Mouse (Mus musculus) liver, postnatal 0 days (tissue): ENCODE results near the gene Bcat2. TPM values are rescaled to one million over a fixed set of nuclear protein-coding genes. Genes with fewer than 3 reads are reported as not detected.
A peak's percentile ranks its signal among the peaks of the same experiment; 100 is the strongest.

Experiments used
- ATAC-seq: fragments of 200-750 bp; cut with Nextera tagmentation; 2 replicates; pipeline ENCODE4 v1.8.0; 2017; ENCODE audit warnings: mild to moderate bottlenecking, moderate library complexity
- DNase-seq: peaks from one replicate; pipeline ENCODE4 v3.0.0-alpha.2; 2016
- H3K27ac ChIP-seq: fragments of 300-500 bp; sonication (generic); 2 replicates; pipeline ENCODE4 v1.5.1; 2014; ENCODE audit warnings: antibody characterized with exemption, moderate library complexity, mild to moderate bottlenecking, low read depth
- H3K27me3 ChIP-seq: fragments of 300-500 bp; sonication (generic); 2 replicates; pipeline ENCODE4 v1.6.1; 2014; ENCODE audit warnings: low read length, control low read depth, mixed read lengths; ENCODE audit not compliant: insufficient read depth
- H3K36me3 ChIP-seq: fragments of 300-500 bp; sonication (generic); replicated peaks from 2 replicates; pipeline ENCODE4 v1.6.1; 2014; ENCODE audit warnings: mild to moderate bottlenecking, control low read depth, low read length, moderate library complexity, mixed read lengths; ENCODE audit not compliant: insufficient read depth
- H3K4me1 ChIP-seq: fragments of 300-500 bp; sonication (generic); 2 replicates; pipeline ENCODE4 v1.6.1; 2014; ENCODE audit warnings: antibody characterized with exemption, mild to moderate bottlenecking, control low read depth; ENCODE audit not compliant: insufficient read depth
- H3K4me2 ChIP-seq: fragments of 300-500 bp; sonication (generic); 2 replicates; pipeline ENCODE4 v1.6.1; 2014; ENCODE audit warnings: low read depth, mild to moderate bottlenecking, low read length, moderate library complexity, mixed read lengths
- H3K4me3 ChIP-seq: fragments of 300-500 bp; sonication (generic); 2 replicates; pipeline ENCODE4 v1.5.1; 2014; ENCODE audit warnings: low read depth, low read length
- H3K9ac ChIP-seq: fragments of 300-500 bp; sonication (generic); replicated peaks from 2 replicates; pipeline ENCODE4 v1.6.1; 2014; ENCODE audit warnings: mild to moderate bottlenecking, moderate library complexity
- H3K9me3 ChIP-seq: fragments of 300-500 bp; sonication (generic); 2 replicates; pipeline ENCODE4 v1.6.1; 2016; ENCODE audit warnings: mild to moderate bottlenecking, control low read depth, low read length, mixed read lengths
- CTCF ChIP-seq: sonication (generic); IDR thresholded peaks from 2 replicates; pipeline ENCODE4 v1.5.1; 2016; ENCODE audit warnings: antibody characterized with exemption, low read depth
- EP300 ChIP-seq: IDR thresholded peaks from 2 replicates; pipeline ENCODE4 v1.6.1; 2016; ENCODE audit warnings: antibody characterized with exemption, low read depth, mild to moderate bottlenecking
- WGBS: fragments of 180-500 bp; shearing (Covaris S2); extraction: QIAGEN DNeasy Blood & Tissue Kit; methylation state at CpG from one replicate; pipeline ENCODE4 v1.1.7; 2014; ENCODE audit not compliant: insufficient replicate concordance; 5-methylcytosine and 5-hydroxymethylcytosine counted together
- polyA plus RNA-seq: library from polyadenylated mRNA; unstranded; fragments of >200 nt; fragmentation: Nextera tagmentation; extraction: Ambion mirVana; gene quantifications from 2 replicates; pipeline ENCODE4 v1.2.1, GENCODE M21; 2015

The Bcat2 gene
- polyA plus RNA-seq, 1 experiment from 2014 or later = 32.3 TPM

GRCm38 (mm10) chr7:45625481-45625880, 55.5 kb downstream of the Bcat2 start:
- Histone ChIP-seq H3K4me2 (no peak overlapping the region), H3K4me3 (no peak overlapping the region), H3K9ac (no peak overlapping the region), H3K9me3 (no peaks in the 10 kb centered on the region), H3K27ac (no peak overlapping the region), H3K4me1 (peaks cover 5% of the 10 kb centered on the region), H3K27me3 (peaks cover 20% of the 10 kb centered on the region), H3K36me3 (no peaks in the 10 kb centered on the region)
- DNase-seq (no peak), ATAC-seq (no peak)
- TF ChIP-seq EP300 = no peak
- no peak for TF ChIP-seq CTCF
- 75% methylated on average over 8 of the region's 8 CpGs for WGBS

GRCm38 (mm10) chr7:45626571-45627076, 56.7 kb downstream of the Bcat2 start:
- TF ChIP-seq CTCF (no peak), EP300 (no peak)
- ATAC-seq (no peak), DNase-seq (no peak)
- Histone ChIP-seq H3K4me3 (no peak overlapping the region), H3K9ac (no peak overlapping the region), H3K27ac (peak overlapping the region; percentile 62; the same call in 1 of the 2 replicates), H3K4me2 (no peak overlapping the region), H3K27me3 (peaks cover 20% of the 10 kb centered on the region), H3K9me3 (no peaks in the 10 kb centered on the region), H3K36me3 (no peaks in the 10 kb centered on the region), H3K4me1 (peaks cover 5% of the 10 kb centered on the region)
- WGBS = 81% methylated on average over 7 of the region's 7 CpGs

GRCm38 (mm10) chr7:45627261-45627660, 57.3 kb downstream of the Bcat2 start, which contains the start of gene Rasip1:
Gene Rasip1, plus strand, starts transcription at chr7:45627488.
- DNase-seq = no peak
- H3K9me3 ChIP-seq = no peaks in the 10 kb centered on the region
- peak within 1 kb of the TSS; percentile 50 for H3K4me3 ChIP-seq
- peaks cover 24% of the 10 kb centered on the region for H3K27me3 ChIP-seq
- H3K36me3 ChIP-seq = no peaks in the 10 kb centered on the region
- peak within 1 kb of the TSS; percentile 60 for H3K9ac ChIP-seq
- peaks cover 6% of the 10 kb centered on the region for H3K4me1 ChIP-seq
- peak within 1 kb of the TSS; percentile 85 for H3K4me2 ChIP-seq
- no peak for ATAC-seq
- peak within 1 kb of the TSS; percentile 62 for H3K27ac ChIP-seq
- WGBS = 52% methylated on average over 9 of the region's 9 CpGs
- no peak for TF ChIP-seq EP300
- no peak for TF ChIP-seq CTCF

DNA sequence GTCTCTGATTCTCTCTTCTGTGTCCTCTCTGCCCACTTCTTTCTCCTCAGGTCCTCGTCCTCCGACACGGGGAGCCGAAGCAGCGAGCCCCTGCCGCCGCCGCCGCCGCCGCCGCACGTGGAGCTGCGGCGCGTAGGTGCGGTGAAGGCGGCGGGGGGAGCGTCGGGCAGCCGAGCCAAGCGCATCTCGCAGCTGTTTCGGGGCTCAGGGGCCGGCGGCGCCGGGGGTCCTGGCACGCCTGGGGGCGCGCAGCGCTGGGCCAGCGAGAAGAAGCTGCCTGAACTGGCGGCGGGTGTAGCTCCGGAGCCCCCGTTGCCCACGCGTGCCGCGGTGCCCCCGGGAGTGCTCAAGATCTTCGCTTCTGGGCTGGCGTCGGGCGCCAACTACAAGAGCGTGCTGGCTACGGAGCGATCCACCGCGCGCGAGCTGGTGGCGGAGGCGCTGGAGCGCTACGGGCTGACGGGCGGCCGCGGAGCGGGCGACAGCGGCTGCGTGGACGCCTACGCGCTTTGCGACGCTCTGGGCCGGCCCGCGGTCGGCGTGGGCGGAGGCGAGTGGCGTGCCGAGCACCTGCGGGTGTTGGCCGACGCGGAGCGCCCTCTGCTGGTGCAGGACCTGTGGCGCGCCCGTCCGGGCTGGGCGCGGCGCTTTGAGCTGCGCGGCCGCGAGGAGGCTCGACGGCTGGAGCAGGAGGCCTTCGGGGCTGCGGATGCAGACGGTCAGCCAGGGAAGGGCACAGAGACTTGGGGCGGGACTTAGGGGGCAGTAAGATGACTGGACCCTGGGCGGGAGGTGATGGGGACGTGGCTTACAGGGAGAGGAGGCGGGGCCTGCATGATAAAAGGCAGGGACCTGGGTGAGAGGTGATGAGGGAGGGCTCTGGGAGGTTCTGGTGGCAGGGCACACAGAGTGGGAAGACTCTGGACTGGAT, 58.7 kb downstream of the Bcat2 start:
- peaks cover 25% of the 10 kb centered on the region for H3K27me3 ChIP-seq
- peak overlapping the region; percentile 50 for H3K4me3 ChIP-seq
- peak overlapping the region; percentile 85 for H3K4me2 ChIP-seq
- H3K27ac ChIP-seq = peak overlapping the region; percentile 37
- DNase-seq = peak; percentile 92
- no peak for TF ChIP-seq EP300
- TF ChIP-seq CTCF = peak; percentile 82
- no peaks in the 10 kb centered on the region for H3K9me3 ChIP-seq
- H3K4me1 ChIP-seq = peaks cover 7% of the 10 kb centered on the region
- H3K9ac ChIP-seq = peak overlapping the region; percentile 60
- WGBS = 1% methylated on average over 94 of the region's 105 CpGs
- ATAC-seq = peak; percentile 88
- H3K36me3 ChIP-seq = no peaks in the 10 kb centered on the region

GRCm38 (mm10) chr7:45630064-45630907, 60.3 kb downstream of the Bcat2 start:
- Histone ChIP-seq H3K27me3 (peaks cover 25% of the 10 kb centered on the region), H3K27ac (no peak overlapping the region), H3K9me3 (no peaks in the 10 kb centered on the region), H3K9ac (no peak overlapping the region), H3K4me1 (peaks cover 7% of the 10 kb centered on the region), H3K36me3 (no peaks in the 10 kb centered on the region), H3K4me2 (no peak overlapping the region), H3K4me3 (no peak overlapping the region)
- WGBS = 70% methylated on average over 22 of the region's 23 CpGs
- ATAC-seq (no peak), DNase-seq (no peak)
- TF ChIP-seq CTCF = no peak
- no peak for TF ChIP-seq EP300

- H3K4me2 ChIP-seq = no peak overlapping the region
- TF ChIP-seq CTCF (peak; percentile 29; the same call in 1 of the 2 replicates), EP300 (no peak)
- peak; percentile 41 for DNase-seq
Observed at GRCm38 (mm10) chr7:45632499-45632898, 62.5 kb downstream of the Bcat2 start.

More at GRCm38 (mm10) chr7:45632499-45632898, 62.5 kb downstream of the Bcat2 start:
- Histone ChIP-seq H3K9me3 (no peaks in the 10 kb centered on the region), H3K27ac (no peak overlapping the region), H3K27me3 (peaks cover 21% of the 10 kb centered on the region), H3K4me1 (peaks cover 7% of the 10 kb centered on the region), H3K4me3 (no peak overlapping the region), H3K36me3 (no peaks in the 10 kb centered on the region), H3K9ac (no peak overlapping the region)
- WGBS = 43% methylated on average over 28 of the region's 35 CpGs
- ATAC-seq = no peak
